Mouse (Mus musculus) Patski (cell line): ENCODE data around the gene Spz1. TPM values are rescaled to one million over a fixed set of nuclear protein-coding genes. Genes with fewer than 3 reads are reported as not detected.

Source experiments
- ATAC-seq: fragments of 100-300 bp; one replicate; pipeline ENCODE4 v1.8.0; 2021
- CTCF ChIA-PET: fragments of 350-600 bp; sonication (Branson Sonifier 250); formaldehyde crosslinking; loops from one replicate; lab custom pipeline; 2022; ENCODE audit warnings: inconsistent platforms; lab: Charles Lee
- POLR2A ChIA-PET: fragments of 350-600 bp; sonication (Branson Sonifier 250); formaldehyde crosslinking; loops from one replicate; lab custom pipeline; 2022; ENCODE audit warnings: antibody characterized with exemption, inconsistent platforms; lab: Charles Lee
- DNase-seq: peaks from one replicate; pipeline ENCODE4 v3.0.0-alpha.2; 2011; ENCODE audit warnings: low read depth, low spot score
- H3K27me3 ChIP-seq: fragments of 371-371 bp; one replicate; pipeline ENCODE4 v1.5.1; 2021
- CTCF ChIP-seq: fragments of 100-300 bp; IDR thresholded peaks from one replicate; pipeline ENCODE4 v1.5.1; 2021
- in situ Hi-C: fragments of 300-500 bp; cut with MboI; formaldehyde crosslinking; loops from 3 replicates; pipeline ENCODE4 v1.11.1; 2018; ENCODE audit warnings: low pct_unique_long_range_greater_than_20kb, mixed read lengths
- polyA plus RNA-seq: library from polyadenylated mRNA; unstranded; gene quantifications from one replicate; pipeline ENCODE4 v1.2.3, GENCODE M21; 2021

Gene Spz1
- polyA plus RNA-seq, 1 experiment from 2014 or later, result not detected

- CTCF ChIA-PET, result interaction anchor here (0.9 to 3.0 kb wide), 17 partner anchors 8 to 663 kb away, joined by 3 to 43 read pairs (median 4); partner anchors contain the start of gene Serinc5
- peaks cover 9% of the 10 kb centered on the region for H3K27me3 ChIP-seq
- in situ Hi-C loops, result no loop called here
- ATAC-seq (peak; percentile 65), DNase-seq (no peak)
- peak; percentile 76 for TF ChIP-seq CTCF
- POLR2A ChIA-PET, result interaction anchor here (0.9 kb wide), 1 partner anchor 162 kb away, joined by 3 read pairs; no protein-coding TSS in a partner anchor
Measured at GRCm38 (mm10) chr13:92580220-92581043, 4.5 kb upstream of the Spz1 start.

- TF ChIP-seq CTCF, result no peak
- H3K27me3 ChIP-seq, result peaks cover 11% of the 10 kb centered on the region
- in situ Hi-C loops, result loop anchor here (5.0 kb wide), 1 partner anchor 154 kb away; no protein-coding TSS in a partner anchor
- ChIA-PET POLR2A (no interaction called here), CTCF (interaction anchor here (0.8 to 1.3 kb wide), 4 partner anchors 11 to 173 kb away, joined by 3 to 5 read pairs (median 3); no protein-coding TSS in a partner anchor)
- ATAC-seq (no peak), DNase-seq (no peak)
Measured at GRCm38 (mm10) chr13:92578210-92578609, 2.2 kb upstream of the Spz1 start.

- ChIA-PET POLR2A (no interaction called here), CTCF (no interaction called here)
- peaks cover 11% of the 10 kb centered on the region for H3K27me3 ChIP-seq
- ATAC-seq (no peak), DNase-seq (no peak)
- in situ Hi-C loops, result loop anchor here (5.0 kb wide), 1 partner anchor 156 kb away; no protein-coding TSS in a partner anchor
- TF ChIP-seq CTCF, result no peak
Measured at GRCm38 (mm10) chr13:92576688-92577087, 716 bp upstream of the Spz1 start.

GRCm38 (mm10) chr13:92559429-92559828 lies 16.5 kb downstream of the Spz1 start:
- ATAC-seq, result no peak
- CTCF ChIA-PET, result no interaction called here
- in situ Hi-C loops, result no loop called here
- TF ChIP-seq CTCF, result no peak
- H3K27me3 ChIP-seq, result peaks cover 8% of the 10 kb centered on the region
- DNase-seq, result no peak
- POLR2A ChIA-PET, result no interaction called here

- ChIA-PET CTCF (no interaction called here), POLR2A (no interaction called here)
- H3K27me3 ChIP-seq, result peaks cover 8% of the 10 kb centered on the region
- in situ Hi-C loops, result no loop called here
- ATAC-seq, result no peak
- no peak for DNase-seq
- TF ChIP-seq CTCF, result no peak
Measured at GRCm38 (mm10) chr13:92557229-92557628, 18.7 kb downstream of the Spz1 start.

- ChIA-PET CTCF (no interaction called here), POLR2A (no interaction called here)
- in situ Hi-C loops, result no loop called here
- TF ChIP-seq CTCF, result no peak
- ATAC-seq (no peak), DNase-seq (no peak)
- H3K27me3 ChIP-seq, result peaks cover 3% of the 10 kb centered on the region
Measured at GRCm38 (mm10) chr13:92556458-92557126, 19.4 kb downstream of the Spz1 start.

- TF ChIP-seq CTCF, result no peak
Measured at GRCm38 (mm10) chr13:92547093-92547492, 28.9 kb downstream of the Spz1 start.

GRCm38 (mm10) chr13:92540997-92541396 lies 35.0 kb downstream of the Spz1 start:
- DNase-seq (no peak), ATAC-seq (no peak)
- no peaks in the 10 kb centered on the region for H3K27me3 ChIP-seq
- ChIA-PET CTCF (no interaction called here), POLR2A (no interaction called here)
- in situ Hi-C loops, result no loop called here
- TF ChIP-seq CTCF, result no peak

More at GRCm38 (mm10) chr13:92547093-92547492, 28.9 kb downstream of the Spz1 start:
- H3K27me3 ChIP-seq, result peaks cover 4% of the 10 kb centered on the region
- CTCF ChIA-PET, result no interaction called here
- POLR2A ChIA-PET, result no interaction called here
- DNase-seq, result no peak
- in situ Hi-C loops, result no loop called here
- ATAC-seq, result no peak

- ChIA-PET CTCF (interaction anchor here (1.1 kb wide), 1 partner anchor 41 kb away, joined by 3 read pairs; no protein-coding TSS in a partner anchor), POLR2A (no interaction called here)
- TF ChIP-seq CTCF, result no peak
- in situ Hi-C loops, result no loop called here
- no peaks in the 10 kb centered on the region for H3K27me3 ChIP-seq
- DNase-seq (no peak), ATAC-seq (no peak)
Measured at GRCm38 (mm10) chr13:92539126-92539525, 36.8 kb downstream of the Spz1 start.

- in situ Hi-C loops, result no loop called here
- ChIA-PET CTCF (no interaction called here), POLR2A (no interaction called here)
- H3K27me3 ChIP-seq, result no peaks in the 10 kb centered on the region
- TF ChIP-seq CTCF, result no peak
- ATAC-seq (no peak), DNase-seq (no peak)
Measured at GRCm38 (mm10) chr13:92533801-92534200, 42.2 kb downstream of the Spz1 start.
